Mouse (Mus musculus) hindbrain, embryonic 10.5 days (tissue): ENCODE measurements around the gene Rgl1. TPM values are rescaled to one million over a fixed set of nuclear protein-coding genes. Genes with fewer than 3 reads are reported as not detected.

Experiments used
- DNase-seq: peaks from one replicate; pipeline ENCODE4 v3.0.0-alpha.2; 2017; ENCODE audit warnings: low spot score
- H3K27ac ChIP-seq: fragments of 300-500 bp; sonication (generic); 2 replicates; pipeline ENCODE4 v1.5.1; 2016; ENCODE audit warnings: mild to moderate bottlenecking, moderate library complexity
- H3K27me3 ChIP-seq: fragments of 300-500 bp; sonication (generic); 2 replicates; pipeline ENCODE4 v1.6.1; 2016; ENCODE audit warnings: mild to moderate bottlenecking; ENCODE audit not compliant: poor library complexity, insufficient read depth, severe bottlenecking
- H3K36me3 ChIP-seq: fragments of 300-500 bp; sonication (generic); 2 replicates; pipeline ENCODE4 v1.6.1; 2016; ENCODE audit warnings: mild to moderate bottlenecking, moderate library complexity
- H3K4me1 ChIP-seq: fragments of 300-500 bp; sonication (generic); replicated peaks from 2 replicates; pipeline ENCODE4 v1.6.1; 2016; ENCODE audit warnings: mild to moderate bottlenecking
- H3K4me3 ChIP-seq: fragments of 300-500 bp; sonication (generic); 2 replicates; pipeline ENCODE4 v1.5.1; 2016; ENCODE audit warnings: mild to moderate bottlenecking, moderate library complexity
- H3K9me3 ChIP-seq: fragments of 300-500 bp; sonication (generic); 2 replicates; pipeline ENCODE4 v1.6.1; 2016; ENCODE audit warnings: mild to moderate bottlenecking, moderate library complexity
- WGBS: fragments of 180-500 bp; shearing (Covaris S2); methylation state at CpG from one replicate; pipeline ENCODE4 v1.1.7; 2016; 5-methylcytosine and 5-hydroxymethylcytosine counted together
- polyA plus RNA-seq: library from polyadenylated mRNA; unstranded; fragments of >200 nt; fragmentation: Nextera tagmentation; extraction: Ambion mirVana; gene quantifications from 2 replicates; pipeline ENCODE4 v1.2.1, GENCODE M21; 2016

The Rgl1 gene
- polyA plus RNA-seq, 1 experiment from 2014 or later, result 27.1 TPM

- H3K27me3 ChIP-seq, result no peaks in the 10 kb centered on the region
- peaks cover 7% of the 10 kb centered on the region for H3K4me1 ChIP-seq
- no peak overlapping the region for H3K4me3 ChIP-seq
- no peaks in the 10 kb centered on the region for H3K36me3 ChIP-seq
- no peak overlapping the region for H3K27ac ChIP-seq
- whole genome bisulfite sequencing, result 45% methylated on average over 9 of the region's 9 CpGs
- peak; percentile 15 for DNase-seq
- no peaks in the 10 kb centered on the region for H3K9me3 ChIP-seq
Measured at GRCm38 (mm10) chr1:152695491-152695890, 70.7 kb downstream of the Rgl1 start.

DNA sequence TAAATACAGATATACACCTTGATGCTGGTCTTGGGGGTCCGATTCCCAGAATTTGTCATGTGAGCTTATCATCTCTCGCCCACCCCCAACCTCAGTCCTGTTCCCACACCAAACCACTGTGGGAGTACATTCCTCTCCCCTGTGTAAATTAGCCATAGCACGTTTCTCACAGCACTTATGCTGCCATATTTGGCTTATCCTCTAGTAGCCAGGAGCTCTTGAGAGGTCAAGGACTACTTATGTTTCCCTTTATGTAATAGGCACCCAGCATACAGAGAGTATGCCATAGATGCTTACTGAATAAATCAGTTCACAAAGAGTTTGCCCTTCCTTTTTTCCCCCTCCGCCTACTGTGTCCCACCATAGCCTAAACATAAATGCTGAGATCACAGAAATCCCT is 76.2 kb downstream of the Rgl1 start:
- WGBS, result 90% methylated on average over 4 of the region's 4 CpGs
- no peak overlapping the region for H3K4me3 ChIP-seq

GRCm38 (mm10) chr1:152687733-152688181 is 78.4 kb downstream of the Rgl1 start:
- no peak for DNase-seq
- WGBS, result 32% methylated on average over 8 of the region's 8 CpGs
- peaks cover 25% of the 10 kb centered on the region for H3K4me1 ChIP-seq
- no peaks in the 10 kb centered on the region for H3K9me3 ChIP-seq
- H3K36me3 ChIP-seq, result no peaks in the 10 kb centered on the region
- H3K4me3 ChIP-seq, result no peak overlapping the region
- no peaks in the 10 kb centered on the region for H3K27me3 ChIP-seq
- H3K27ac ChIP-seq, result peak overlapping the region; percentile 78

More for the DNA sequence above, 76.2 kb downstream of the Rgl1 start:
- H3K36me3 ChIP-seq, result no peaks in the 10 kb centered on the region
- no peaks in the 10 kb centered on the region for H3K27me3 ChIP-seq
- peaks cover 21% of the 10 kb centered on the region for H3K4me1 ChIP-seq
- no peak for DNase-seq
- H3K9me3 ChIP-seq, result no peaks in the 10 kb centered on the region
- no peak overlapping the region for H3K27ac ChIP-seq

DNA sequence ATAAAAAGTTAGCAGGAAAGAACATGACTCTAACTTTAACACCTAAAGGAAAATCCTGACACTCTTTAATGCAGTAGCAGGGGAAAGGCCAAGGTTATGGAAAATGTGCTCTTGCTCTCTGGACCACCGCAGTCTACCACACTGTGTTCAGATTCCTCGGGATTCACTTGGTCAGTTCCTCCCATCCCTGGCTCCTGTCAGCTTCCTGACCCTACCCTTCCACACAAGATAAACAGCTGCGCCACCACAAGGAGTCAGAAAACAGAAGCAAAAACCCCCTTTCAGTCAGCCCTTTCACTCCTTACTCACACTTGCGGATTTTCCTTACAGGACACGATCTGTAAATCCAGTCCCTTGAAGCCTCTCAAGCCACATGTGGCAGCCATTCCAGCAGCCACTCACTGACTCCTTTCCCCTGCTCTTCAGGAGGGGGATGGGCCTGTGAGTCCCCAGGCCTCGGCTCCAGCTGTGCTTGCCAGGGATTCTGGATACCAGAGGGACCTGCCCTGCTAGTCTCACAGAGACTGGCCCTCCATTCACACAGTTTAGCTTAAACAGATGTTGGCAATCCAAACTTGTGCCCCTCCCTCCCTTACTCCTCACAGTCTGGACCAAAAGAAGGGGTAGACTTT is 78.9 kb downstream of the Rgl1 start:
- peak; percentile 53 for DNase-seq
- 9% methylated on average over 6 of the region's 6 CpGs for WGBS
- Histone ChIP-seq H3K4me1 (peaks cover 30% of the 10 kb centered on the region), H3K4me3 (no peak overlapping the region), H3K27me3 (no peaks in the 10 kb centered on the region), H3K9me3 (no peaks in the 10 kb centered on the region), H3K36me3 (no peaks in the 10 kb centered on the region), H3K27ac (peak overlapping the region; percentile 78)

- H3K9me3 ChIP-seq, result no peaks in the 10 kb centered on the region
- no peak for DNase-seq
- WGBS, result 66% methylated on average over 3 of the region's 3 CpGs
- peaks cover 37% of the 10 kb centered on the region for H3K4me1 ChIP-seq
- no peaks in the 10 kb centered on the region for H3K36me3 ChIP-seq
- H3K27ac ChIP-seq, result no peak overlapping the region
- no peaks in the 10 kb centered on the region for H3K27me3 ChIP-seq
- no peak overlapping the region for H3K4me3 ChIP-seq
Measured at GRCm38 (mm10) chr1:152685531-152685930, 80.6 kb downstream of the Rgl1 start.

DNA sequence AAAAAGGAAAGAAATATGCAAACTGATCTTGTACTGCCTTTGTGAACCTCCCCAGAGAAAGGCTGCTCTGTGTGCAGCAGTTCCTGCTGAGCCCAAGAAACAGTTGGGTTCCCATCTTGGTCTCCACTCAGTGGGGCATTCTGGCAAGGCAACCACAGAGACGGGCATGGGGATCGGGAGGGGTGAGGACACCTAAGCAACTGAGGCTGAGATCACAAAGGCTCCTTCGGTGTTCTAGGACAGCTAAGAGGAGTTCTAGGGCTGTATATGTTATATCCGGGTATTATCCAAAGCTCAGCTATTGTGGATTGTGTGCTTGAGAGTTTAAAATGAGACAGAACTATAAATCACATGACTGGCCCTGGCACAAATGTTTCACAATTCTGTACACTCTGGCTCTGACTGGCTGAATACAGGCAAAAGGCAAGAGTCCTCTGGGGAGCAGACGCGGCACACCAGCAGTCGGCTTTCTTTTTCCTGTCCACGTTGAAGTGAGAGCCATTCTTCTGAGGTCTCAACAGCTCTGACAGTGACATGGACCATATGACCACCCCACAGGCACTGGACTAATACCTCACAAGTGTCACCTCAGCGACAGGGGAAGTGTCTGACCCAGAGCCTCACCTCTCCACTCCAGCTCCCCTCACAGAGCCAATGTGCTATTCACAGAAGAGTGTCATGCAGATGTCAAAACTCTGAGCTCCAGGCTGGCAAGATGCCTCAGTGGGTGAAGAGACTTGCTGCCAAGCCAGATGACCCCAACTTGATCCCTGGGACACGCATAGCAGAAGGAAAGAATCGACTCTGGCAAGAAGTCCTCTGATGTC is 83.6 kb downstream of the Rgl1 start:
- H3K9me3 ChIP-seq, result no peaks in the 10 kb centered on the region
- H3K36me3 ChIP-seq, result no peaks in the 10 kb centered on the region
- no peak for DNase-seq
- 75% methylated on average over 11 of the region's 11 CpGs for WGBS
- no peak overlapping the region for H3K4me3 ChIP-seq
- H3K27ac ChIP-seq, result no peak overlapping the region
- H3K27me3 ChIP-seq, result no peaks in the 10 kb centered on the region
- H3K4me1 ChIP-seq, result peaks cover 30% of the 10 kb centered on the region

DNA sequence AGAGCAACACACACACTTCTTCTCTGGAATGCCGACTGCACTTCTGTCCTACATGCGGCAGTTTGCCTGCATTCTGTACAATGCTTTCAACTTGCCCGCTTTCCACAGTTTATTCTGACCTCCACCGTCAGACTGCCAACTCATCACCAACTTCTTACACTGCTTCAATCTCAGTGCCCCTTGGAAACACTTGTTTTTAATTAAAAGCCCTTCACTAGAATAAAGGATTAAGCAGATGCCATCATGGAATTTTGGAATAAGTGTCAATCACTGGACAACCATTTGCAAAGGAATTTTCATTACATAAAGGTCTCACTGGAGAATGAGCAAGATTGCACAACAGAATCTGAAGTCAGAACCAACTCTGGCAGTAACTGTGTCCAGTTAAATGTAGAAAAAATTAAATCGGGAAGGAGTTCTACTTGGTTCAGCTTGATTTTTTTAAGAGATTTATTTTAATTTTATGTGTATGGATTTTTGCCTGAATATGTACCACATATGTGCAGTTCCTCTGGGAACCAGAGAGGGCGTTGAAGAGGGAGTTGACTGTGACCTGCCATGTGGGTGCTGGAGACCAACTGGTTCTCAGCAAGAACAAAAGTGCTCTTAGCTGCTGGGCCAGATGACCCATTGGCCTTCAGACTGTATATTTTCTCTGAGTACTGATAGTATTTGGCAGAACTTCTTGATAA is 84.3 kb downstream of the Rgl1 start:
- no peak overlapping the region for H3K27ac ChIP-seq
- H3K27me3 ChIP-seq, result no peaks in the 10 kb centered on the region
- no peaks in the 10 kb centered on the region for H3K9me3 ChIP-seq
- DNase-seq, result no peak
- no peak overlapping the region for H3K4me3 ChIP-seq
- peaks cover 26% of the 10 kb centered on the region for H3K4me1 ChIP-seq
- 78% methylated on average over 6 of the region's 6 CpGs for WGBS
- H3K36me3 ChIP-seq, result no peaks in the 10 kb centered on the region

DNA sequence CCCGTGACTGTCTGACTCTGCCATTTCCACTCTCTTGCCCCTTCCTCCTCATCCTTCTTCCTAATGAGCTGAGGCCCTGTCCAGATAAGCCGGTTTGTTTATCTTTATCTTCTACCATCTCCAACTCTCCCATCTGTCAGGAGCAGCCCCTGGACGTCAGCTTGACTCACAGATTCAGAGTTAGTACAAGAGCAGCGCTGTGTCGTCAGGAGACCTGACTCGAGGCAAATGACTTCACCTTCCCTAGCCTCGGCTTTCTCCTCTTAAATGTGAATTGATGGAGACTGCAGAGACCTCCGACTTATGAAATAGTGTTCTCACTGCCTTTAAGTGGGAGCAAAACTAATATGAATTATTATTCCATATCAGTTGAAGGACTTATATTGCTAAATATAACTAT is 85.0 kb downstream of the Rgl1 start:
- Histone ChIP-seq H3K36me3 (no peaks in the 10 kb centered on the region), H3K4me3 (no peak overlapping the region), H3K27ac (no peak overlapping the region), H3K9me3 (no peaks in the 10 kb centered on the region), H3K27me3 (no peaks in the 10 kb centered on the region), H3K4me1 (peaks cover 24% of the 10 kb centered on the region)
- no peak for DNase-seq
- 72% methylated on average over 8 of the region's 8 CpGs for WGBS

DNA sequence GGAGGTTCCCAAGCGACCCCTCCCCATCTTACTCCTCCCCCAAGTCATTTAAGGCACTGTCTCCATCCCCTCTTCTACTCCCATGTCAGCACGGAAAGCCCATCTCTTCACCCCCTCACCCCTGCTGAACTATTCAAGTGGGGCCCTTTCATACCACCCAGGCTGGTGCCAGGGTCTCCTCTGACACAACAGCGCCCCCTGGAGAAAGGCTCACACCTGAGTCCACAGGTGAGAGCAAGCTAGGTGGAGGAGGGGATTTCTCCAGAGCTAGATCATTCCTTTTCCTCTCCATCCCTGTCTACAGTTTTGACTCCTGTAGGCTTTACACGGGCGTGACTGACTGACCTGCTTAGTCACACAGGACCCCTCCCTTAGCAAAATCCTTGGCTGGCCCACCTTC is 87.7 kb downstream of the Rgl1 start:
- Histone ChIP-seq H3K9me3 (peaks cover 3% of the 10 kb centered on the region; the same call in 1 of the 2 replicates), H3K36me3 (no peaks in the 10 kb centered on the region), H3K4me1 (peaks cover 24% of the 10 kb centered on the region), H3K27ac (no peak overlapping the region), H3K27me3 (no peaks in the 10 kb centered on the region), H3K4me3 (no peak overlapping the region)
- no peak for DNase-seq
- WGBS, result 36% methylated on average over 5 of the region's 5 CpGs

DNA sequence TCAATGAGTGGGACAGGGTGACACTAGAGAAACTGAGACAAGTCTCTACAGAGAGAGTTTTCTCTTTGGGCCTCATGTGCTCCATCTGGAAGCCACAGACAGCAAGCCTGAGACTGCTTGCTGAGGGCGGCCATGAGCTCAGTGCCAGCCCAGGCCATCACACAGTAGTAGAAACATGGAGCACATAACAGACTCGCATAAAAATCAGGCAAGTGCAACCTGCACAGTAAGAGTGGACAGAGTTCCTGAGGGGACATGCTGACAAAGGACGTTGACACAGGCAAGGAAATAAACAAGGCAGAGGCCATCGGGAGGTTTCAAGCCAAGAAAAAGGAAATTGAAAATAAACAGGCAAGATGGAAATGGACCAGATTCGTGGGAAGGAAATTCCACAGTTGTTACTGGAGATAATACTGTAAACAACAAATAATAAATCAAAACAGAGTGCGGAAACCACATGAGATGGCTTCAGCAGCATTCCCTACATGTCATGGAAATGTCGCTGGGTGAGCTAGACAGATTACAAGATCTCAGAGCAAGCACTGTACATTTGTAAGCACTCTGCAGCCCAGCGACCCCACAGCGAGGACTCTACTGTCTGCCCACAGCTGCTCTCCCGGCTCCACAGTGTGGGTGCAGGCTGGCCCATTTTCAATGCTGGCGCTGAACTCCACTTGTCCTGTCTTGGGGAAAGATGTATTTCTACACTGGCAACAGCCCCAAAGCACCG is 88.5 kb downstream of the Rgl1 start:
- Histone ChIP-seq H3K9me3 (peaks cover 3% of the 10 kb centered on the region; the same call in 1 of the 2 replicates), H3K36me3 (no peaks in the 10 kb centered on the region), H3K27ac (peak overlapping the region; percentile 13; the same call in 1 of the 2 replicates), H3K4me1 (peaks cover 19% of the 10 kb centered on the region), H3K4me3 (no peak overlapping the region), H3K27me3 (no peaks in the 10 kb centered on the region)
- 83% methylated on average over 12 of the region's 12 CpGs for WGBS
- DNase-seq, result no peak

DNA sequence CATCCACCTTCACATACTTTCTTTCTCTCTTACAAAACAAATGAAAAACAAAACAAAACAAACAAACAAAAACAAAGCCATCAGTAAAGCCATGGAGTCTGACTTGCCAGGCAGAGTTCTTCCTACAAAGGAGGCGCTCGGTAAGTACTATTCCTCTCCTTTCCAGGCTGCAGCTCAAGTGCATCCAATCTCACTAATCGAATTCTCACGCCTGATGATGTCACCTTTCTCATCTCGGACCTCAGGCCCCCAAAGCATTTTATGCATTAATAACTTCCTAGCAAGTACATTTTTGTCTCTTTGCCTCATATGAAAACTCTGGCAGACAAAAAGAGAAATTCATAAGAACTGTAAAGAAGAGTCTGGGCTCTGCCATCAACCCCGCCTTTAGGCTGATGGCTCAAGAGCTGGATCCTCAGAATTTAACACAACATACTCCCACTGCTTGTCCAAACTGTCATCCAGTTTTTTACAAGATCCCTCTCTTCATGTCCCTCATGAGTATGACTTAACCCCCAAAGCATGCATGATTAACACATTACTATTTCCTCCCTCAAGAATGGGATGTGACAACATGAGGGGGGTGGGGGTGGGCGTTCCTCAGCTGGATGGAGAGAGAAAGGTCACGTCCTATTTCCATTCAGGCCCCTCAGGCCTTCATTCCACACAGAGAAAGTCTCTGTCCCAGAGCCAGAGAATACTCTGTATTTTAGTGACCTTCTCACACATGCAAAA is 96.5 kb downstream of the Rgl1 start:
- H3K4me1 ChIP-seq, result peaks cover 25% of the 10 kb centered on the region
- H3K36me3 ChIP-seq, result no peaks in the 10 kb centered on the region
- no peaks in the 10 kb centered on the region for H3K9me3 ChIP-seq
- no peaks in the 10 kb centered on the region for H3K27me3 ChIP-seq
- H3K27ac ChIP-seq, result peak overlapping the region; percentile 40
- no peak overlapping the region for H3K4me3 ChIP-seq
- 41% methylated on average over 8 of the region's 8 CpGs for WGBS
- DNase-seq, result peak; percentile 47

DNA sequence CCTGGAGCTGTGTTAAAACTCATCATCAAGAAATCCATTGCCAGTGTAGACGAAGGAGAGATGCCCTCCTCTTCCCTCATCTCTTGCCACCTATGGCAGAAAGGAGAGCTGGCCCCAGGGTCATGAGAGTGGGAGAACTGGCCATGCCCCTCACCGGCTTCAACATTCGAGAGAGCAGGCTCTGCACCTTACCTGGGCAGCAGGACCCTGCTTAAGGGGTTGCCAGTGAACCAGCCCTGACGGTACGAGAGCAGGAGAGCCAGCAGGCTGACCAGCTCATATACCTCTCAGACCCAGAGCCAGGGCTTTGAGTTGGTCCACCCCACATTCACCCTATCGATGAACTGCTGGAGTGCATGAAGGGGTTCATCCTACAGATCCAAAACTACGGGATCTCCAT is 105.7 kb downstream of the Rgl1 start:
- no peaks in the 10 kb centered on the region for H3K27me3 ChIP-seq
- H3K9me3 ChIP-seq, result no peaks in the 10 kb centered on the region
- H3K4me3 ChIP-seq, result no peak overlapping the region
- 95% methylated on average over 7 of the region's 7 CpGs for WGBS
- H3K36me3 ChIP-seq, result no peaks in the 10 kb centered on the region
- H3K27ac ChIP-seq, result no peak overlapping the region
- no peak for DNase-seq
- H3K4me1 ChIP-seq, result no peaks in the 10 kb centered on the region
